Mouse (Mus musculus): Measurements from ENCODE around the gene Bhlhe41. TPM values are rescaled to one million over a fixed set of nuclear protein-coding genes. Genes with fewer than 3 reads are reported as not detected.

Gene Bhlhe41
- polyA plus RNA-seq, 1 experiment from 2014 or later: 4.0 TPM

GRCm38 (mm10) chr6:145887719-145888118 lies 22.4 kb upstream of the Bhlhe41 start:
- Histone ChIP-seq H3K9ac (no peak overlapping the region), H3K4me1 (replicated peaks) (peaks cover 7% of the 10 kb centered on the region), H3K27ac (no peak overlapping the region), H3K4me3 (no peak overlapping the region), H3K36me3 (no peaks in the 10 kb centered on the region), H3K9me3 (no peaks in the 10 kb centered on the region), H3K4me2 (no peak overlapping the region), H3K27me3 (no peaks in the 10 kb centered on the region)
- ATAC-seq (ENCODE audit: low FRiP score): no peak
- 79% methylated on average over 6 of the region's 6 CpGs for WGBS

GRCm38 (mm10) chr6:145886277-145886676 lies 20.9 kb upstream of the Bhlhe41 start:
- H3K9ac ChIP-seq: no peak overlapping the region
- no peak overlapping the region for H3K4me3 ChIP-seq
- no peak overlapping the region for H3K27ac ChIP-seq
- no peak overlapping the region for H3K4me2 ChIP-seq
- no peak for ATAC-seq (ENCODE audit: low FRiP score)
- no peaks in the 10 kb centered on the region for H3K36me3 ChIP-seq
- no peaks in the 10 kb centered on the region for H3K9me3 ChIP-seq
- H3K4me1 ChIP-seq (replicated peaks): peaks cover 7% of the 10 kb centered on the region
- WGBS: 83% methylated on average over 8 of the region's 8 CpGs
- no peaks in the 10 kb centered on the region for H3K27me3 ChIP-seq

- Histone ChIP-seq H3K4me1 (replicated peaks) (peaks cover 7% of the 10 kb centered on the region), H3K4me3 (no peak overlapping the region), H3K9ac (no peak overlapping the region), H3K27me3 (no peaks in the 10 kb centered on the region), H3K9me3 (no peaks in the 10 kb centered on the region), H3K27ac (no peak overlapping the region), H3K4me2 (no peak overlapping the region), H3K36me3 (no peaks in the 10 kb centered on the region)
- 85% methylated on average over 4 of the region's 4 CpGs for WGBS
- ATAC-seq (ENCODE audit: low FRiP score): no peak
Observed at GRCm38 (mm10) chr6:145885069-145885468, 19.7 kb upstream of the Bhlhe41 start.

GRCm38 (mm10) chr6:145883668-145884067 lies 18.3 kb upstream of the Bhlhe41 start:
- H3K4me3 ChIP-seq: no peak overlapping the region
- H3K4me2 ChIP-seq: no peak overlapping the region
- 83% methylated on average over 4 of the region's 4 CpGs for WGBS
- no peak overlapping the region for H3K9ac ChIP-seq
- H3K4me1 ChIP-seq (replicated peaks): peaks cover 3% of the 10 kb centered on the region
- H3K27ac ChIP-seq: no peak overlapping the region
- no peak for ATAC-seq (ENCODE audit: low FRiP score)
- H3K36me3 ChIP-seq: no peaks in the 10 kb centered on the region
- H3K9me3 ChIP-seq: no peaks in the 10 kb centered on the region
- no peaks in the 10 kb centered on the region for H3K27me3 ChIP-seq

- Histone ChIP-seq H3K9me3 (no peaks in the 10 kb centered on the region), H3K4me1 (replicated peaks) (no peaks in the 10 kb centered on the region), H3K27me3 (no peaks in the 10 kb centered on the region), H3K27ac (no peak overlapping the region), H3K4me3 (no peak overlapping the region), H3K9ac (no peak overlapping the region), H3K4me2 (no peak overlapping the region), H3K36me3 (no peaks in the 10 kb centered on the region)
- 97% methylated on average over 1 of the region's 1 CpGs for WGBS
- no peak for ATAC-seq (ENCODE audit: low FRiP score)
Observed at GRCm38 (mm10) chr6:145883010-145883409, 17.7 kb upstream of the Bhlhe41 start.

- WGBS: 88% methylated on average over 5 of the region's 5 CpGs
- ATAC-seq (ENCODE audit: low FRiP score): no peak
Observed at GRCm38 (mm10) chr6:145880609-145881008, 15.3 kb upstream of the Bhlhe41 start.

GRCm38 (mm10) chr6:145876986-145877735 lies 11.8 kb upstream of the Bhlhe41 start:
- 0 out of 2 replicates have a peak, but pooled peaks cover 5% of the 10 kb centered on the region for H3K4me1 ChIP-seq (replicated peaks)
- peak; percentile 54 for ATAC-seq (ENCODE audit: low FRiP score)
- H3K27ac ChIP-seq: no peak overlapping the region
- H3K36me3 ChIP-seq: no peaks in the 10 kb centered on the region
- no peaks in the 10 kb centered on the region for H3K27me3 ChIP-seq
- H3K9me3 ChIP-seq: no peaks in the 10 kb centered on the region
- WGBS: 85% methylated on average over 9 of the region's 9 CpGs
- no peak overlapping the region for H3K4me3 ChIP-seq
- H3K4me2 ChIP-seq: no peak overlapping the region
- H3K9ac ChIP-seq: no peak overlapping the region

More at GRCm38 (mm10) chr6:145880609-145881008, 15.3 kb upstream of the Bhlhe41 start:
- Histone ChIP-seq H3K4me1 (replicated peaks) (no peaks in the 10 kb centered on the region), H3K36me3 (no peaks in the 10 kb centered on the region), H3K9ac (no peak overlapping the region), H3K4me3 (no peak overlapping the region), H3K4me2 (no peak overlapping the region), H3K27me3 (no peaks in the 10 kb centered on the region), H3K27ac (no peak overlapping the region), H3K9me3 (no peaks in the 10 kb centered on the region)

- Histone ChIP-seq H3K9me3 (no peaks in the 10 kb centered on the region), H3K4me1 (replicated peaks) (0 out of 2 replicates have a peak, but pooled peaks cover 5% of the 10 kb centered on the region), H3K27me3 (peaks cover 16% of the 10 kb centered on the region), H3K4me2 (no peak overlapping the region), H3K4me3 (no peak overlapping the region), H3K9ac (no peak overlapping the region), H3K27ac (no peak overlapping the region), H3K36me3 (no peaks in the 10 kb centered on the region)
- 84% methylated on average over 8 of the region's 8 CpGs for WGBS
- ATAC-seq (ENCODE audit: low FRiP score): no peak
Observed at GRCm38 (mm10) chr6:145873354-145873753, 8.0 kb upstream of the Bhlhe41 start.

- no peaks in the 10 kb centered on the region for H3K9me3 ChIP-seq
Observed at GRCm38 (mm10) chr6:145872010-145872409, 6.7 kb upstream of the Bhlhe41 start.

GRCm38 (mm10) chr6:145870991-145871390 lies 5.6 kb upstream of the Bhlhe41 start:
- Histone ChIP-seq H3K4me1 (replicated peaks) (peaks cover 16% of the 10 kb centered on the region), H3K9ac (no peak overlapping the region), H3K36me3 (no peaks in the 10 kb centered on the region), H3K27ac (no peak overlapping the region), H3K9me3 (no peaks in the 10 kb centered on the region), H3K4me2 (no peak overlapping the region), H3K27me3 (peaks cover 29% of the 10 kb centered on the region), H3K4me3 (no peak overlapping the region)
- no peak for ATAC-seq (ENCODE audit: low FRiP score)
- WGBS: 55% methylated on average over 4 of the region's 4 CpGs

More at GRCm38 (mm10) chr6:145872010-145872409, 6.7 kb upstream of the Bhlhe41 start:
- H3K27me3 ChIP-seq: peaks cover 29% of the 10 kb centered on the region
- no peak overlapping the region for H3K9ac ChIP-seq
- H3K27ac ChIP-seq: no peak overlapping the region
- 94% methylated on average over 7 of the region's 7 CpGs for WGBS
- peaks cover 7% of the 10 kb centered on the region for H3K4me1 ChIP-seq (replicated peaks)
- no peak for ATAC-seq (ENCODE audit: low FRiP score)
- no peaks in the 10 kb centered on the region for H3K36me3 ChIP-seq
- no peak overlapping the region for H3K4me3 ChIP-seq
- no peak overlapping the region for H3K4me2 ChIP-seq

- Histone ChIP-seq H3K9me3 (no peaks in the 10 kb centered on the region), H3K4me2 (peak overlapping the region; percentile 99), H3K9ac (no peak overlapping the region), H3K4me3 (peak overlapping the region; percentile 68; the same call in 1 of the 2 replicates), H3K27ac (no peak overlapping the region), H3K4me1 (replicated peaks) (peaks cover 47% of the 10 kb centered on the region), H3K36me3 (no peaks in the 10 kb centered on the region), H3K27me3 (peaks cover 63% of the 10 kb centered on the region)
- ATAC-seq (ENCODE audit: low FRiP score): no peak
- WGBS: 64% methylated on average over 3 of the region's 3 CpGs
Observed at GRCm38 (mm10) chr6:145867111-145867510, 1.8 kb upstream of the Bhlhe41 start.

- H3K9ac ChIP-seq: peak overlapping the region; percentile 76
- peak; percentile 58 for ATAC-seq (ENCODE audit: low FRiP score)
- no peaks in the 10 kb centered on the region for H3K36me3 ChIP-seq
- WGBS: under 1% methylated on average over 69 of the region's 69 CpGs
- H3K4me3 ChIP-seq: peak overlapping the region; percentile 68
- peak overlapping the region; percentile 99 for H3K4me2 ChIP-seq
- peaks cover 70% of the 10 kb centered on the region for H3K27me3 ChIP-seq
- H3K27ac ChIP-seq: peak overlapping the region; percentile 44
- H3K4me1 ChIP-seq (replicated peaks): peaks cover 47% of the 10 kb centered on the region
- H3K9me3 ChIP-seq: no peaks in the 10 kb centered on the region
Observed at GRCm38 (mm10) chr6:145865886-145866851, 811 bp upstream of the Bhlhe41 start.

Data from hindbrain, embryonic 13.5 days (tissue).